Mouse (Mus musculus) activated CD4-positive, CD25-positive, alpha-beta regulatory T cell, adult 9 weeks (primary cell): ENCODE results near the gene Rex1bd. TPM values are rescaled to one million over a fixed set of nuclear protein-coding genes. Genes with fewer than 3 reads are reported as not detected.

Source experiments
- polyA plus RNA-seq: library from polyadenylated mRNA; unstranded; fragments of 100-300 nt; shearing (Covaris generic); gene quantifications from one replicate; pipeline ENCODE4 v1.2.1, GENCODE M21; 2017

Rex1bd gene
- polyA plus RNA-seq, result 105 TPM

DNA sequence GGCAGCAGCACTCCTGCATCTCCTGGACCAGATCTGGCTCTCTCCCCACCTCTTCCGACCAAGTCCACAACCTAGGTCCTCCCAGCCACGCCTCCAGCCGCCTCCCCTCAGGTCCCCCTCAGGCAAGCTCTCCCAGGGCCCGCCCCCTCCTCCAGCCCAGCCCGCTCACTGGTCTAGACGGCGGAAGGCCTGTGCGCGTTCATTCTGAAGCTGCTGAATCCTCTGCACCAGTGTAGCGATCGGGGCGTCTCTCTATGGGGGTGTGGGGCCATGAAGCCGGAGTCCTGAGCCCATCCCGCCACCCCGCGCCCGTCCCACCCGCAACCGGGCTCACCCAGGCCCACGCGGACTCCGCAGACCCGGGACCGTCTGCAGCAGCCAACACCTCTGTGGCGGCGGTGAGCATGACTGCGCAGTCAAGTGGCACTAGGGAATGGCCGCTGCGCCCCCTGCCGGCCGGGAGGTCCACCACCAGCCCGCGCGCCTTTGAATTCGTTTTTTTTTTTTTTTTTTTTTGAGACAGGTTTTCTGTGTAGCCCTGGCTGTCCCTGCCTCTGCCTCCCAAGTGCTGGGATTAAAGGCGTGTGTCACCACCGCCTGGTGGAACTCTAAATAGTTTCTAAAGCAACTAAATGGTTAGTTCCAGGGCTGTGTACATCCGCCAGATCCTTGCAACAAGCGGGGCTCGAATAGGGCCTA is at the start of gene Rex1bd:
Gene Rex1bd (minus strand): TSS at position 425 of the 699 bp plus-strand sequence.

DNA sequence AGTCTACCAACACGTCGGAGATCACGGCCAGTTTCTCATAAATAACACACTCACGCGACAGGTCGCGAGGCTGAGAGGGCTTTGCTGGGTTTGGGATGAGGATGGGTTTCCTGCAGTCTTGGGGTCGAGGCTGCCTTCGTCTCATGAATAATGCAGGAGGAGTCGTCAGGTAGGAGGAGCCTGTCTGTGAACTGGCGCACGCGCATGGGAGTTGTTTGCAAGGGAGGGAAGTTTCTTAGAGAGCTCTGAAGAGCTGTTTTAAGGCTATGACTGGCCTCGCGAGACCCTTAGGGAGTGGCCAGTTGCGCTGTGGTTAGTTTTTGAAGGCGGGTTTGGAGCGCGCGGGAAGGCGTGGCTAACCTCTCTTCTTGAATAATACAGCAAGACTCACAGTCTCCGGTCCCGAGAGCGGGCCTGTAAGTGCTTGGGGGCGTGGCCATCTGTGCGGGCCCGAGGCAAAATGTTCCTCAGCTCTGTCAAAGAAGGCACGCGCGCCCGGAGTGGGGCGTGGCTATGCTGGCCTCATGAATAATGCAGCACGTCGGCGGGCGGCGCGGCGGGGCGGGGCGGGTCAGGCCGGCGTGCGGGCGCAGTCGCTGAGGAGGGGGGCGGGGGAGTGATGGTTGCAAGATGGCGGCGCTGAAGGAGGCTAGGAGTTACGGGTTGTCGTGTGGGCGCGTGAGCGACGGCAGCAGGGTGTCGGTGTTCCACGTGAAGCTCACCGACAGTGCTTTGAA is 32.7 kb upstream of the Rex1bd start, which contains the start of gene Ell:
Gene Ell (plus strand): TSS at position 381 of the 737 bp plus-strand sequence.

DNA sequence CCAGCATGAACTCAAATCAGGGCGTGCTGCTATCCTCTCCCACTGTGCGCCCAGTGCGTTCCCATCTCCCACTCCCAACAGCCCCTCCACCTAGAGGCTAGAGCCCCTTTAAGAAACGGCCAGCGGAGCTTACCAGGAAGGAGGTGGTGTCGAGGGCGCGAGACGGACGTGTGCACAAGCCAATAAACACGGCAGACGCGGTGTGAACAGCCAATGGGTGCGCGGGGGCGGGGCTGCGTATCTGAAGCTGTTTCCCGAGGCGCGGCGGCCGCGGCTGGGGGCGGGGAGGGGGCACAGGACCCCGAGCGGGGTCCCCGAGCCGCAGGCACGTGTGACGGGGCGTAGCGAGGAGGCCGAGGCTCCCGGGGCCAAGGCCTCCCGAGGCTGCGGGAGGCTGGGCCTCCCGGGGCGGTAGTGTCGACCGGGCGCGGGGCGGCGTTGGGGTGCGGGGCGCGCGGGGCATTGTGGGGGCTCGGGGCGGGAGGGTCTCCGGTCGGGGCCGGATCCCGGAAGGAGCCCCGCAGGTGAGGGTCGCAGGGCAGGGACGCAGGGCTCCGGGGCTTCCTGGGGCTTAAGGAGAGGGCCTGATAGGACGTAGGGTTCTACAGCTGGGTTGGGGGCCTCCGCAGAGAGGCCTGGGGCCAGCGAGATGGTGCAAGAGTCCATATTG is 21.1 kb upstream of the Rex1bd start, which contains the start of the genes Fkbp8 and Kxd1:
Gene Fkbp8 (plus strand): TSS at position 213 of the 670 bp plus-strand sequence.
Gene Kxd1 (minus strand): TSS at position 445 of the 670 bp plus-strand sequence.

DNA sequence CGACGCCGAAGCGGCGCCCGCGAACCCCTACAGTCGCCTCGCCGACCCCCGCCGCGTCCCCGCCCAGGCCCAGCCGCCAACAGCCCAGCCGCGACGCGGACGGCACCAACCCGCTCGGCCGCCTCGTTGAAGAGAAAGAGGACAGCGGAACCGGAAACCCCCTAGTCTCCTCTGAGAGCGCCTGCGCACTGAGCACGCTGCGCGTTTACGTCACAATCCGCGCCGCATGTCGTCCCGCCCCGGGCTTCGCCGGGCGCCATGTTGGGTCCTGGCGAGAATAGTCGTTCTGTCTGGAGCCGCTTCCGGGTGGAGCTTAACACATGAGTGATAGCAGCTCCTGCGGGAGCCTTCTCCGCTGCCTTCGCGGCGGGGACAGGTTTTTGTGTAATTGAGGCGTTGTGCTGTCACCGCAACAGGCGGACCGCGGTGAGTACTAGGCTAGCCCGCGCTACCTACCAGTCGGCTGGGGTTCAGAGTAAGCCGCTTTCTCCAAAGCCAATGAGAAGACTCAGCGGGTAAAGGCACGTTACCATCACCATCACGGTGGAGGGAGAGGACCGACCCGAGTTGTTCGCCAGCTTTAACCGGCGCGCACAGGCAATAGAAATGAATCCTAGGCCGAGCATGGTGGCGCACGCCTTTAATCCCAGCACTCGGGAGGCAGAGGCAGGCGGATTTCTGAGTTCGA is 3.8 kb upstream of the Rex1bd start, which contains the start of gene Uba52:
Gene Uba52 (minus strand): TSS at position 574 of the 688 bp plus-strand sequence.

DNA sequence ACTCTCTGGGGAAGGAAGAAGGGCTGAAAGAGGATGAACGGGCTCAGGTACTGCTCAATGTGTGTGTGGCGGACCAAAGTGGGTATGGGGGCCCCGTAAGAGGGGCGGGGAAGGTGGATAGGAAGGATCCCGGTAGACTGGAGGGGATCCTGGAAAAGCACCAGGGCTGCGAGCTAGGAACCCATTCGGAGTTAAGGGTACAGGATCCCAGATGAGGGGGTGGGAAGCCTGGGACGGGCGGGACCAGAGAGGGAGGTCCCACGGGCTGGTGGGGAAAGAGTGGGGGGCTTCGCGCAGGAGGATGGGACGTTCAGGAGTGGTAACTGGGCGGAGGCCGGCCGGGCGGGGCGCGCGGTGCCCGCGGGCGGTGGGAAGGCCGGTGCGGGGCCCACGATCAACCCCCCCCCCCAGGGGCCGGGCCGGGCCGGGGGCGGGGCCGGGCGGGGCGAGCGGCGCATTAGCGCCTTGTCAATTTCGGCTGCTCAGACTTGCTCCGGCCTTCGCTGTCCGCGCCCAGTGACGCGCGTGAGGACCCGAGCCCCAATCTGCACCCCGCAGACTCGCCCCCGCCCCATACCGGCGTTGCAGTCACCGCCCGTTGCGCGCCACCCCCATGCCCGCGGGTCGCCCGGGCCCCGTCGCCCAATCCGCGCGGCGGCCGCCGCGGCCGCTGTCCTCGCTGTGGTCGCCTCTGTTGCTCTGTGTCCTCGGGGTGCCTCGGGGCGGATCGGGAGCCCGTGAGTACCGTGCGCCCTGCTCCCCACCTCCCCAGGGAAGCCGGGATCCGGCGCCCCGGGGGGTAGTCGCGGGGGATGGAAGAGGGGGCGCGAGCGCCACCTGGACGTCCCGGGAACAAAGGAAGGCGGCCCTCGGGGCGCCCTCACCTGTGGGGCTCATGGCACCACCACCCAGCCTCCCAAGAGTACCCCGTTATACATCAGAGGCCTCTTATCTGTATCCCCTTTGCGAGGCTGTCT is 13.6 kb downstream of the Rex1bd start, which contains the start of gene Crlf1:
Gene Crlf1 (plus strand): TSS at position 495 of the 977 bp plus-strand sequence.

DNA sequence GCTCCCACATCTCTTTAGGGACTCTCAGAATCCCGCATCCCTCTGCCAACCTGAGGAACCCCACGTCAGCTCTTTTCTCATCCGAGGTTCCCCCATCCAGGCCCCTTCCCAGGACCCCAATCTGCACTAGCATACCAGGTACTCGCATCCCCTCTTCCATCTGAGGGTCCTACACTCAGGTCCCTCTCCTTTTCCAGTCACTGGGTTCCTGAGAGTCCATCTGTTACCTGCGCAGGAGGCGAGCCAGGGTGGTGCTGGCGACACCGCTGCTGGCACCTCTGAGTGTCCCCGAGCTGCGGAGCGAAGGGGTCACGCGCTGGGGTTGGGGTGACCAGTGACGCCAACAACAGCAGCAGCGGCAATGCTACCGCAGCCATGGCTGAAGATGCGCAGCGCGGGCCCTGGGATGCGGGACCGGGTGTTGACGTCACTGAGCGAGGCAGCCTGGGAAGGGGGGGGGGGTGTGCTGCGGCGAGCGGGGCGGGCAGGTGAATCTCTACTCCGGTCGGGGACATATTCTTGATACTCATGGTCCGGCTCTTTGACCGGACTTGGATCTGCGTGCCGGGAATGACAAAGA is 19.5 kb downstream of the Rex1bd start, which contains the start of gene Tmem59l:
Gene Tmem59l (minus strand): TSS at position 418 of the 580 bp plus-strand sequence.

DNA sequence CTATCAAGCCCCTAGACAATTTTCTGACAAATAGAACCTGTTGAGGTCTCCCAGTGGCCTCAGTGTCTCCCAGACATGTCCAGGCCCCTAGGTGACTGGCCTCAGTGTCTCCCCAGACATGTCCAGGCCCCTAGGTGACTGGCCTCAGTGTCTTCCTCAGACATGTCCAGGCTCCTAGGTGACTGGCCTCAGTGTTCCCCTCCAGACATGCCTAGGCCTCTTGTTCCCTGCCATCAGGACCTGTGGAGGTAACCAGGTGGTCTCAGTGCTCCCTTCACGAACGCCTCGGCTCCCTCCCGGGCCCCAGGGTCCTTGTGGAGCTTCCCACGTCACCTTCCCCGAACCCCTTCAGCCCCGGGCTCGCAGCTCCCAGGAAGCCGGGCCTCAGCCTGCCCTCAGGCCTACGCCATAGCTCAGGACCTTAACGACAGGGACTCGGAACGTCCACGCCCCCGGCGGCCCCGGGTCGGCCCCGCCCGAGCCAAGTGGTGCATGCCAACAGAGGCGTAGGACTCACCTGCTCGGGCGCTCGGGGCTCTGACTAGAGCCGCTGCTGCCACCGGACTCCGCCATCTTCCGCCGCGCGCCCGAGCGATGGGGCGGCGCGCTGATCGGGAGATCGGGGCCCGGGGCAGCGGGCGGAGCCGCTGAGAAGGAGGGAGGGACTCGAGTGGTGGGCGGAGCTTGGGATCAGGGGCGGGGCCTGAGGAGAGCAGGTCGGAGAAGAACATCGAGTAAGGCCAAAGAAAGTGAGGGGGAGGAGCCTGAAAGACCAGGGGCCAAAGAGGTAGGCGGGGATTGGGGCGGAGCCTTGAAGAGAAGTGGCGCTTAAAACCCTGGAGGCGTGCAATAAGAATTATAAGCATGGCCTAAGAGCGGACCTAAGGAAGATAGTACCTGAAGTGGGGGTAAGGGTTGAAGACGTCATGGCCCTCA is 30.0 kb downstream of the Rex1bd start, which contains the start of gene Klhl26:
Gene Klhl26 (minus strand): TSS at position 636 of the 936 bp plus-strand sequence.

Other genes with a start within 250 kb of the Rex1bd start
- gene Homer3, start 223.9 kb downstream of the Rex1bd start, polyA plus RNA-seq, result 0.27 TPM
- 52.9 TPM for gene Ddx49, start 204.3 kb downstream of the Rex1bd start, polyA plus RNA-seq
- 354 TPM for gene Cope, start 204.2 kb downstream of the Rex1bd start, polyA plus RNA-seq
- not detected for gene Cers1, start 191.0 kb downstream of the Rex1bd start, polyA plus RNA-seq
- 0.28 TPM for gene Gdf1, start 176.9 kb downstream of the Rex1bd start, polyA plus RNA-seq
- gene Upf1, start 153.5 kb downstream of the Rex1bd start, polyA plus RNA-seq, result 4.7 TPM
- gene Comp, start 133.2 kb downstream of the Rex1bd start, polyA plus RNA-seq, result 0.20 TPM
- 14.5 TPM for gene Crtc1, start 67.2 kb downstream of the Rex1bd start, polyA plus RNA-seq
- 15.2 TPM for gene Klhl26, start 29.8 kb downstream of the Rex1bd start, polyA plus RNA-seq
- not detected for gene Tmem59l, start 19.4 kb downstream of the Rex1bd start, polyA plus RNA-seq
- not detected for gene Crlf1, start 13.6 kb downstream of the Rex1bd start, polyA plus RNA-seq
- gene Uba52, start 4.0 kb upstream of the Rex1bd start, polyA plus RNA-seq, result 1,261 TPM
- 429 TPM for gene Fkbp8, start 21.0 kb upstream of the Rex1bd start, polyA plus RNA-seq
- 94.0 TPM for gene Kxd1, start 21.2 kb upstream of the Rex1bd start, polyA plus RNA-seq
- 41.2 TPM for gene Ell, start 32.7 kb upstream of the Rex1bd start, polyA plus RNA-seq
- 71.1 TPM for gene Isyna1, start 87.6 kb upstream of the Rex1bd start, polyA plus RNA-seq
- 17.3 TPM for gene Ssbp4, start 102.1 kb upstream of the Rex1bd start, polyA plus RNA-seq
- gene Lrrc25, start 109.4 kb upstream of the Rex1bd start, polyA plus RNA-seq, result 0.33 TPM
- not detected for gene Gdf15, start 125.7 kb upstream of the Rex1bd start, polyA plus RNA-seq
- 8.9 TPM for gene Pgpep1, start 153.6 kb upstream of the Rex1bd start, polyA plus RNA-seq
- gene Lsm4, start 166.5 kb upstream of the Rex1bd start, polyA plus RNA-seq, result 297 TPM
- 18.4 TPM for gene Jund, start 192.2 kb upstream of the Rex1bd start, polyA plus RNA-seq
- gene Iqcn, start 196.7 kb upstream of the Rex1bd start, polyA plus RNA-seq, result 0.13 TPM
- not detected for gene Gm3336, start 211.8 kb upstream of the Rex1bd start, polyA plus RNA-seq
- gene Pde4c, start 217.0 kb upstream of the Rex1bd start, polyA plus RNA-seq, result 0.61 TPM
- gene Rab3a, start 247.9 kb upstream of the Rex1bd start, polyA plus RNA-seq, result 11.2 TPM